Mouse (Mus musculus) liver, postnatal 0 days (tissue): ENCODE results near the gene Tab3.

Source experiments
- CTCF ChIP-seq: sonication (generic); IDR thresholded peaks from 2 replicates; pipeline ENCODE4 v1.5.1; 2016; ENCODE audit warnings: antibody characterized with exemption, low read depth
- EP300 ChIP-seq: IDR thresholded peaks from 2 replicates; pipeline ENCODE4 v1.6.1; 2016; ENCODE audit warnings: antibody characterized with exemption, low read depth, mild to moderate bottlenecking

DNA sequence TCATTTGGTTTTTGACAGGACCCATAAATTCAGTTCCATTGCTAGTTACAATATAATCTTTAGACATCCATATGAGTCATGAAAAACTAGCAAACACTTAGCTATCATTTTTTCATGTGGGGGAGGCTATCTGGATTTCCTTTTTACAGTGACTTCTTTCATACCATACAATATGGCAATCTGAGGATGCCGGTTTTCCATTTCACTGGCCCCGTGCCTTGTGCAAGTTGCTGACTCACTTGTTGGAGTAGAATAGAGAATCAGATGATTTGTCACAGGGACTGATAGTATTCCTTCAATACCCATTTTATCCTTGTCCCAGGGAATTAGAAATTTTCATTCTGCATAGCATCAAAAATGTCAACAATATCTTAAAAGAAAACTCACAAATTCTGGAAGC is 14.9 kb upstream of the Tab3 start:
- TF ChIP-seq CTCF (no peak), EP300 (no peak)
